Mouse (Mus musculus) gastrocnemius, postnatal 14 days (tissue): ENCODE measurements around the gene Rab22a. TPM values are rescaled to one million over a fixed set of nuclear protein-coding genes. Genes with fewer than 3 reads are reported as not detected.
A peak's percentile ranks its signal among the peaks of the same experiment; 100 is the strongest.
"Not testable (repeated sequence)": the region's sequence is repeated elsewhere in the genome, so short reads cannot be mapped to it uniquely, and the experiment has no call there.

Experiments
- DNase-seq: peaks from one replicate; pipeline ENCODE4 v3.0.0; 2021; ENCODE audit warnings: mixed read lengths
- intact Hi-C: fragments of 180-260 bp; cut with DNase I; formaldehyde crosslinking; loops from one replicate; pipeline ENCODE4 v1.15.1; 2025; ENCODE audit warnings: low total_unique reads
- total RNA-seq, 2 experiments: library from RNA; stranded (reverse); gene quantifications; 2 replicates each; pipeline ENCODE4 v1.2.3; 2021

The Rab22a gene
- total RNA-seq, 2 experiments from 2014 or later = 21.5 to 22.5 TPM

- no peak for DNase-seq
- intact Hi-C loops = no loop called here
Measured at GRCm38 (mm10) chr2:173710193-173710592, 50.6 kb downstream of the Rab22a start.

GRCm38 (mm10) chr2:173712656-173713055 lies 53.1 kb downstream of the Rab22a start:
- intact Hi-C loops = no loop called here
- no peak for DNase-seq

DNA sequence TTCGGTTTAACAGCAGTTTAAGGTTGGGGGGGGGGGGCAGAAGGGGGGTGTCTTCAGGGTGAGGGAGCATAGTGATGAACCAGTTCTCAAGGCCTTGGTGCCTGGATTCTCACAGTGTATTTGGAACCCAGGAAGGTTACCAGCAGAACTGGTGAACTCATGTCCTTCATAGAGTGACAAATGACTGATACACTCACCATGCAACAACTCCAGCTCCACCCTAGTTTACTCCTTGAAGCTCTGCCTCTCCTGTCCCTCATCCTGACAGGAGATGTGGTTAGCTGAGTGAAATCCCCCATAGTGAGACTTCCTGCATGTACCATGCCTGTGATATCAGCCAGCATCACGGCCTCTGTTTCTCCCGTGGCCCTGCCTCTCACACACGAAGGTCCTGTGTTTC lies 53.7 kb downstream of the Rab22a start:
- DNase-seq = no peak
- intact Hi-C loops = no loop called here

GRCm38 (mm10) chr2:173714620-173715218 lies 55.2 kb downstream of the Rab22a start:
- intact Hi-C loops = no loop called here
- DNase-seq = no peak

DNA sequence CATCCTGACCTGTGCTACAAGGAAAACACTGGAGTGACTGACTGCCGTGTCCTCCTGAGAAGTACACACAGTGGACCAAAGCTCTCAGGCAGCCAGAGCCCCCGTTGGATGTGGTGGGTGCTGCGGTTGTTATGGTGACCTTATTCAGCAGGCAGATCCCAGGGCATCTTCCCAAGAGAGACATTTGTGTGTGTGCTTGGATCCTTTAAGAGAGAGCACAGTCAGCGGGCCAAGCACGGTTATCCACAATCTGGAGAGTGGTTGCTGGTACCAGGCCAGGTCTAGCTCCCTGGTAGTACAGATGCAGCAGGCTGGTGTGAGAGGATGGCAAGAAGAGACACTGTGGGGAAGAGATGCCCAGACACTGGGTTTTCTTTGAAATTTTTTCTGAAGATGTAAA lies 57.4 kb downstream of the Rab22a start:
- DNase-seq = no peak

DNA sequence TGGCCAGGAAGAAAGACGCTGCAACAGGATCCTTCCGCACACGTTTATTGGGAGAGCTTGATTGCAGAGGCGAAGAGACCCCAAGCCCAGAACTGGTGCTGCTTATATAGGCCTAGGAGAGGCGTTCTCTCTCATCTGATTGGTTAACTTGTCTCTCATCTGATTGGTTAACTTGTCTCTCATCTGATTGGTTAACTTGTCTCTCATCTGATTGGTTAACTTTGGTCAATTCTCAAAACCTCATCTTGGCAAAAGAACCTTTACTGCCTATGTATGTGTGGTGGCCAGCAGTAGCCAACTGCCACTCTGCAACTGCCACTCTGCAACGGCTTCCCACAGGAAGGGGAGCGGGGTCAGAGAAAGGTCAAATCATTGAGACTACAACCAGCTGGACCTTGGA lies 59.6 kb downstream of the Rab22a start, which contains the start of gene 1700010B08Rik:
TSS of gene 1700010B08Rik (plus strand) at position 301 of the 400 bp plus-strand sequence.
- intact Hi-C loops, DNase-seq: not testable (repeated sequence)

More for the DNA sequence above, 57.4 kb downstream of the Rab22a start:
- intact Hi-C loops = no loop called here

- DNase-seq = no peak
- intact Hi-C loops = no loop called here
Measured at GRCm38 (mm10) chr2:173722251-173722857, 62.8 kb downstream of the Rab22a start.

- intact Hi-C loops = no loop called here
- DNase-seq = no peak
Measured at GRCm38 (mm10) chr2:173724382-173724781, 64.8 kb downstream of the Rab22a start.

GRCm38 (mm10) chr2:173724940-173725807 lies 65.6 kb downstream of the Rab22a start:
- DNase-seq = no peak
- intact Hi-C loops = no loop called here

DNA sequence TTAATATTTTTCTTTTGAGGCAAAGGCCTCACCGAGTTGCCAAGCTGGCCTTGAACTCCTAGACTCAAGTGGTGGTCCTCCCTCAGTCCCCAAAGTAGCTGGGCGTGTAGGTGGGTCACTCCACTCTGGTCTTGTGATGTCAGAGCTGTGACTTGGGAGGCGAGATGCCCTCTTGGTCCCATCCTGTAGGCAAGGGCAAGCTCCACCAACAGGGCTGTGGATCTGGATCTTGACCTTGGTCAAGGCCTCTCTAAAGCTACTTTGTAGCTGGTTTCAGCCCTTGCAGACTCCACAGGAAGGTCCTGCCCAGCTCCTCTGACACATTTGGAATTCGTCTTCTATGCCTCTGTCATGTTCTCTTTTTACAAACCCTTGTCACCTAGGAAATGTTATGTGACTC lies 66.3 kb downstream of the Rab22a start:
- intact Hi-C loops = no loop called here
- no peak for DNase-seq

GRCm38 (mm10) chr2:173730444-173730966 lies 70.9 kb downstream of the Rab22a start:
- no peak for DNase-seq
- intact Hi-C loops = loop anchor here (10.0 kb wide), 1 partner anchor 136 kb away; no protein-coding TSS in a partner anchor

DNA sequence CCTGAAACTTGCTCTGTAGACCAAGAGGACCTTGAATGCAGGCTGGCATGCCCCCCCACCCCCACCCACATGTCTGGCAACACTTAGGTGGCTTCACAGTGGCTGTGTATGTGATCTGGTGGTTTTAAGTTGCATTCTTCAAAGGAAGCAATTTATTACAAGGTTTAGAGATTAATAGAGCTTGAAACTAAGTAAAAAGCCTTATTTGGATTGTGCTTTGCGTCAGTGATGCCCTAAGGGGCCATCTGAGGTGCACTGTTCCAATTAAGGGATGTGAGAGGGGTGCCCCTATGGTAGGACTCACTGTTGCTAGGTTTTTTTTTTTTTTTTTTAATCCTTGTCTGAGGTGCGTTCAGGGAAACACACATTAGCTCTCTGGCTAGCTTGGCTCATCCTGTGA lies 74.9 kb downstream of the Rab22a start:
- DNase-seq = no peak
- intact Hi-C loops = loop anchor here (10.0 kb wide), 1 partner anchor 140 kb away; no protein-coding TSS in a partner anchor

GRCm38 (mm10) chr2:173737222-173737989 lies 77.8 kb downstream of the Rab22a start, which contains the start of gene Vapb:
Gene Vapb, plus strand, starts transcription at chr2:173737511.
- intact Hi-C loops = loop anchor here (10.0 kb wide), 1 partner anchor 143 kb away; no protein-coding TSS in a partner anchor
- DNase-seq = peak; percentile 100

DNA sequence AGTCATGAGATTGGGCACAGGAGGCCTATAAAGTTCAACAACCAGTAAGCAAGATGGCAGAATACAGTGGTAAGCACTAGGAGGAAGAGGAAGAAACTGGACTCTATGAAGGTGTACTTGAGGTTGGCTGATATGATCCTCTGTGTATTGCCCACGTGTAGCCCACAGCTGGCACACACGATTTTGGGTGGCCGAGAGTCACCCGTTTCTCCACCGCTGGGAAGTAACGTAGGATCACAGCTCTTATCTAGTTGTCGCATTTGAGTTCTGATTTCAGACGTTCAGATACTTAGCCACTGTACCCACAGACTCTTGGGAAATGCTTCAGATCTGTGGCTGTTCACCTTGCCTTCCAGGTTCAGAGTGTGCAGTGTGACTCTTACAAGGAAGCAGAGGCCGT lies 78.7 kb downstream of the Rab22a start:
- no peak for DNase-seq
- intact Hi-C loops = loop anchor here (10.0 kb wide), 1 partner anchor 143 kb away; no protein-coding TSS in a partner anchor

DNA sequence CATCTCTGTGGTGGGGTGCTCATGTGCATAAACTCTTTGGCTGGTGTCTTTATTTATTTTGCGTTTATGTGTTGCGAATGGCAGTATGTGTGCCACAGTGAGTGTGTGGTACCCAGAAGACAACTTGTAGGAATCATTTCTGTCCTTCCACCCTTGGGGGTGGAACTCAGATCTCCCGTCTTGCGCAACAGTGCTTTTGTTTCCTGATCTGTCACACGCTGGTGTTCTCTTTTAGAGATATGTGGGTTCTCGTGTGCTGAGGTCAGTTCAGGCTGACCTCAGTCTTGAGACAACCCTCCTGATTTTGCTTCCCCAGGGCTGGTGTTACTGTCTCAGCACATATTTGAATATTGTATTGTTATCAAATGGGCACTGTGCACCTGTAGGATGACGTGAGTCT lies 79.5 kb downstream of the Rab22a start:
- intact Hi-C loops = loop anchor here (10.0 kb wide), 1 partner anchor 144 kb away; no protein-coding TSS in a partner anchor
- DNase-seq = no peak

DNA sequence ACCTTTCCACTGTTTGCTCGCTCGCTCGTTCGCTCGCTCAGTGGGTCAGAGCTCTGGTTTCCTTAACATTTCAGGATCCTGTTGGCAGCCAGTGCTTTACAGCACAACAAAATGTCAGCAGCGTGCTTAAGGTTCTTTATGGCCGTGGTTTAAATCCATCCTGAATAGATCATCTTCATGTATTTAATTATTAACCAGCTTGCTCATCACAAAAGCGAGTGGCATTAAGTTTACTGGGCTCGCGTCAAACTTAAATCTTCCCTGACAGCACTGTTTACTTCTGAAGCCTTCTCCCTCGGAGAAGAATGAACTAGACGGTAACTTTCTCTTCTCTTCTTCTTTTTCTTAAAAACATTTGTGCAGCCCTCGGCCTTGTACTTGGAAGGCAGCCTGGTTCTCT lies 82.5 kb downstream of the Rab22a start:
- intact Hi-C loops = no loop called here

GRCm38 (mm10) chr2:173742744-173743143 lies 83.2 kb downstream of the Rab22a start:
- intact Hi-C loops = no loop called here
- DNase-seq = no peak

More for the DNA sequence above, 82.5 kb downstream of the Rab22a start:
- no peak for DNase-seq

DNA sequence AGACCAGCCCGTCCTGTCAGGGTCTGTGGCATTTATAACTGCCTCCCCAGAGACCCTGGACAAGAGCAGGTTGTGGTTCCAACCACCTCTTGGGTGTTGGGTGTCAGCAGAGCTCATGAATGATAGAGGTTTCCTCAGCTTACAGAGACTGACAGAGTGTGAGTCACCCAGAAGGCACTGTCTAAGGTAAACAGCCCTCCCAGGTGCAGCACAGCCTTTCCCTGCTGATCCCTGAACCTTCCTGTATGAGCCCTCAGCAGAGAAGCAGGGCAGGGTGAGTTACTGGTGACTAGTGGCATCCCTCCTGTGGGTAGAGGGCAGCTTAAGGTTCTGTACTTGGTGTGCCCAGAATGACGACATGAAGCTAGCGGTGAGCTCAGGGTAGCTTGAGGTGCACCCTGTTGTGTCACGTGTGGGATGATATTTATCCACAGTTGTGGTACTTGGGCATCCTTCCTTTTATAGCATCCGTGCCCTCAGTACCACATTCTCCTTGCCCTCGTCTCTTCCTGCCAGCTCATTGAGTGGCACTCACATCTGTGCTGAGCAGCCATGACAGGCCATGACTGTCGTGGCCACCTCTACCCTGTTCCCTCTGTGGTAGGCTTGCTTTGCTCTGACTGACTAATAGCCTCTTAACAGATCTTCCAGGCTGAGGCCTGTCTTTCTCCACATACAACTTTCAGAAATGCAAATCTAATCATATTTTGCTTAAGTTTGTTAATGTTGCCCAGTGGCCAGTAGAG lies 84.7 kb downstream of the Rab22a start:
- DNase-seq = no peak
- intact Hi-C loops = no loop called here
